Comparison of ENCODE assay signal across 18 mouse cellular contexts in the genomic region with DNA sequence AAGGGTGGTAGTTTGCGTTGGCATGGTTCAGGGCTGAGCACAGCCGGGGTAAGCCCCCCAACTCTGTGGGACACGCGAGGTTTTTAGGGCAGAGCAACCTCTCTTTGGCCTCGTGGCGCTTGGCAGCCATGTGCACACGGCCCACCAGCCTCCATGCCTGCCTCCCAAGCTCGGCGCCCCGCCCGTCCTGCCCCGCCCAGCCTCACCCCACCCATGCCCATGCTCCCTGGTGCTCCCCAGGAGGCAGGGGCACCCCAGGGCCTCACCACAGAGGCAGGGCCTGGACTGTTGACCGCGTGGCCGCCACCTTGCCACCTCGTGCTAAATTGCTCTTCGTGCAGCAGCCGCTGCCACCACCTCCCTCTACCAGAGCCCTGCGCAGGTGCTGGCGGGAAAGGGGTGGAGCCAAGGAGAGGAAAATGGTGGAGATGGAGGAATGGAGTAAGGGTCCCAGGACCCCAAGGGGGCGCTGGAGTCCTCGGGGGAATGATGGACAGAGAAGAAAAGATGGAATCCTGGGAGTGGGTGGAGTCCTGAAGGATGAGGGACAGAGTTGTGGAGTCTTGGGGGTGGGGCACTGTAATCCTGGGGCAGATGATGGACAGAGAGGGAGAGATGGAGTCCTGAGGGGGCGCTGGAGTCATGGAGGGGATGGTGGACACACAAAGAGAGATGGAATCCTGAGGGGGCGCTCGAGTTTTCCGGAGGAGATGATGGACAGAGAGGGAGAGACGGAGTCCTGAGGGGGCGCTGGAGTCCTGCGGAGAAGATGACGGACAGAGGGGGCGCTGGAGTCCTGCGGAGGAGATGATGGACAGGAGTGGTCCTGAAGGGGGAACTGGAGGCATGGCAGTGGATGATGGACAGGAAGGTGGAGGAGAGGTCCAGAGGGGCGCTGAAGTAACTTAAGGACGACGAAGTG. TPM values are rescaled to one million over a fixed set of nuclear protein-coding genes. Genes with fewer than 3 reads are reported as not detected.
DNase-seq lines count a peak whose midpoint lies in the region; ATAC-seq and TF ChIP-seq lines count a peak whose summit lies in the region.
"Had no signal": no experiment of that assay in that cellular context is flagged by ENCODE, and none has a peak within 500 bp of the region (broad histone marks: within the 10 kb centered on the region; RNA-seq: fewer than 3 reads in every experiment).

A gene (minus strand): TSS at position 503 of the 922 bp plus-strand sequence.

- H3K36me3 ChIP-seq in lung, embryonic 15.5 days, result no peaks in the 10 kb centered on the region
- H3K36me3 ChIP-seq in liver, embryonic 11.5 days (ENCODE audit: control insufficient read depth, insufficient read depth, low read length), result no peaks in the 10 kb centered on the region
- H3K36me3 ChIP-seq in testis, adult 2 months (ENCODE audit: control insufficient read depth, insufficient read depth, low read length), result no peaks in the 10 kb centered on the region
- H3K36me3 ChIP-seq in limb, embryonic 10.5 days, result no peaks in the 10 kb centered on the region
- H3K36me3 ChIP-seq: forebrain, embryonic 10.5 days; neural tube, embryonic 15.5 days had no signal

- TF ChIP-seq CTCF in testis, adult 2 months (IDR thresholded peaks at IDR 0.05; ENCODE audit: control insufficient read depth, insufficient read depth, insufficient replicate concordance, low read depth, low read length), result no peak

- H3K27me3 ChIP-seq in lung, embryonic 15.5 days, result no peaks in the 10 kb centered on the region
- no peaks in the 10 kb centered on the region for H3K27me3 ChIP-seq in liver, embryonic 11.5 days (replicated peaks; ENCODE audit: control insufficient read depth, insufficient read depth, low read length)
- no peaks in the 10 kb centered on the region for H3K27me3 ChIP-seq in testis, adult 2 months (ENCODE audit: control insufficient read depth, insufficient read depth, low read length)
- no peaks in the 10 kb centered on the region for H3K27me3 ChIP-seq in limb, embryonic 10.5 days (ENCODE audit: low read depth, poor library complexity, severe bottlenecking)
- H3K27me3 ChIP-seq: neural tube, embryonic 15.5 days had no signal

- H3K9me3 ChIP-seq in lung, embryonic 15.5 days, result no peaks in the 10 kb centered on the region
- H3K9me3 ChIP-seq in liver, embryonic 11.5 days (ENCODE audit: control insufficient read depth, low read length), result no peaks in the 10 kb centered on the region
- no peaks in the 10 kb centered on the region for H3K9me3 ChIP-seq in limb, embryonic 10.5 days (replicated peaks)
- H3K9me3 ChIP-seq: forebrain, embryonic 10.5 days; neural tube, embryonic 15.5 days had no signal

- no peak within 1 kb of the TSS for H3K27ac ChIP-seq in lung, embryonic 15.5 days
- no peak within 1 kb of the TSS for H3K27ac ChIP-seq in liver, embryonic 11.5 days (ENCODE audit: low read depth, low read length)
- H3K27ac ChIP-seq in testis, adult 2 months (ENCODE audit: control insufficient read depth, insufficient read depth, low read depth, low read length), result no peak within 1 kb of the TSS
- no peak within 1 kb of the TSS for H3K27ac ChIP-seq in limb, embryonic 10.5 days
- H3K27ac ChIP-seq: forebrain, embryonic 10.5 days; layer of hippocampus, adult 2 months; neural tube, embryonic 15.5 days had no signal

- DNase-seq in lung, postnatal 10 days, result no peak
- DNase-seq in liver, embryonic 11.5 days (ENCODE audit: low spot score), result no peak
- no peak for DNase-seq in limb, embryonic 10.5 days (ENCODE audit: low spot score)
- no peak for DNase-seq in layer of hippocampus, postnatal 25 days (ENCODE audit: extremely low spot score in 1 of 2, low spot score in 1 of 2)
- DNase-seq: adrenal gland, adult 2 months; cerebellum, postnatal 25 days; heart, adult 11 months; heart, postnatal 36 days; lung, embryonic 14.5 days; thymus, postnatal 36 days had no signal

- no peaks in the 10 kb centered on the region for H3K4me1 ChIP-seq in lung, embryonic 15.5 days
- 0 out of 2 replicates have a peak, but pooled peaks cover 2% of the 10 kb centered on the region for H3K4me1 ChIP-seq in liver, embryonic 11.5 days (replicated peaks; ENCODE audit: control insufficient read depth, insufficient read depth, low read length)
- peaks cover 11% of the 10 kb centered on the region; the same call in 1 of the 2 replicates for H3K4me1 ChIP-seq in testis, adult 2 months (ENCODE audit: control insufficient read depth, insufficient read depth, low read length)
- peaks cover 5% of the 10 kb centered on the region for H3K4me1 ChIP-seq in limb, embryonic 10.5 days
- H3K4me1 ChIP-seq: forebrain, embryonic 10.5 days; neural tube, embryonic 15.5 days had no signal

- WGBS in lung, embryonic 15.5 days, result 86% methylated on average over 35 of the region's 35 CpGs
- 82% methylated on average over 35 of the region's 35 CpGs for WGBS in liver, embryonic 11.5 days
- 89% methylated on average over 35 of the region's 35 CpGs for WGBS in limb, embryonic 10.5 days

- H3K9ac ChIP-seq in lung, embryonic 15.5 days, result no peak within 1 kb of the TSS
- H3K9ac ChIP-seq in liver, embryonic 11.5 days (ENCODE audit: low read depth, low read length), result no peak within 1 kb of the TSS
- H3K9ac ChIP-seq: lung, embryonic 14.5 days; neural tube, embryonic 15.5 days had no signal

- H3K4me2 ChIP-seq in lung, embryonic 15.5 days, result no peak within 1 kb of the TSS
- H3K4me2 ChIP-seq in liver, embryonic 11.5 days, result no peak within 1 kb of the TSS
- H3K4me2 ChIP-seq: lung, embryonic 14.5 days; neural tube, embryonic 15.5 days had no signal

- no peak within 1 kb of the TSS for H3K4me3 ChIP-seq in lung, embryonic 15.5 days
- no peak within 1 kb of the TSS for H3K4me3 ChIP-seq in liver, embryonic 11.5 days (ENCODE audit: low read depth, low read length)
- H3K4me3 ChIP-seq in testis, adult 2 months (ENCODE audit: control insufficient read depth, low read depth, low read length), result peak within 1 kb of the TSS; percentile 77
- no peak within 1 kb of the TSS for H3K4me3 ChIP-seq in limb, embryonic 10.5 days
- H3K4me3 ChIP-seq: forebrain, embryonic 10.5 days; layer of hippocampus, adult 2 months; neural tube, embryonic 15.5 days had no signal

- peak; percentile 31; the same call in 1 of the 2 replicates for ATAC-seq in lung, embryonic 15.5 days (ENCODE audit: borderline replicate concordance, extremely low read depth, low FRiP score, low TSS enrichment)
- ATAC-seq in common myeloid progenitor, adult 5-6 weeks (replicated peaks; ENCODE audit: low read depth, poor library complexity, severe bottlenecking), result 0 out of 2 replicates have a peak, but pooled peaks have one; percentile 18
- ATAC-seq in liver, embryonic 11.5 days (replicated peaks; ENCODE audit: low FRiP score), result peak; percentile 43; the same call in 1 of the 2 replicates
- ATAC-seq: inflammation-experienced regulatory T-cells, adult 6 months had no signal

- TF ChIP-seq POLR2A in testis, adult 2 months (IDR thresholded peaks at IDR 0.05; ENCODE audit: control insufficient read depth, low read depth, low read length), result no peak

RNA-seq across cellular contexts. Expression of the gene that starts here (rescaled TPM):
- polyA plus RNA-seq in lung, embryonic 15.5 days (2015; fragmentation: Nextera tagmentation; extraction: Ambion mirVana), result 0.07 and 0.08 TPM in 2 replicates
- not detected in 2 replicates for total RNA-seq in common myeloid progenitor, adult 5-6 weeks (2017)
- polyA plus RNA-seq in liver, embryonic 11.5 days (2014; fragmentation: Nextera tagmentation; extraction: Ambion mirVana), result 0.07 TPM in 1 of 2 replicates, not detected in the other
- 0.59 and 0.62 TPM in 2 replicates for polyA plus RNA-seq in testis, adult 2 months (2012; rRNA removed)
- 0.06 TPM in 1 of 2 replicates, not detected in the other for polyA plus RNA-seq in limb, embryonic 10.5 days (2016; fragmentation: Nextera tagmentation; extraction: Ambion mirVana)
- total RNA-seq in layer of hippocampus, postnatal 25 days (2021), result not detected
- total RNA-seq: layer of hippocampus, adult 2 months; left cerebral cortex, postnatal 10 days had no signal
- polyA plus RNA-seq: adrenal gland, adult 2 months; inflammation-experienced regulatory T-cells, adult 6 months had no signal

Comparison
In these comparisons a context has a peak if more than half of its experiments do, and no peak if none do; other contexts are left out.
1. Peak in ATAC-seq in lung, embryonic 15.5 days; RNA of the gene not detected or under 1 TPM.
2. Peak in ATAC-seq in common myeloid progenitor, adult 5-6 weeks; RNA of the gene not detected or under 1 TPM.
3. Peak in ATAC-seq in liver, embryonic 11.5 days; RNA of the gene not detected or under 1 TPM.